Mouse (Mus musculus) ES-Bruce4 (cell line): ENCODE measurements around the gene Gm21954. TPM values are rescaled to one million over a fixed set of nuclear protein-coding genes. Genes with fewer than 3 reads are reported as not detected.

Source experiments
- H3K27ac ChIP-seq: 2 replicates; pipeline ENCODE4 v1.5.1; 2012; ENCODE audit warnings: low read length, inconsistent platforms; ENCODE audit not compliant: insufficient read depth
- H3K27me3 ChIP-seq: 2 replicates; pipeline ENCODE4 v1.6.1; 2012; ENCODE audit warnings: mild to moderate bottlenecking, low read length, inconsistent platforms; ENCODE audit not compliant: control insufficient read depth, poor library complexity, insufficient read depth, severe bottlenecking
- H3K36me3 ChIP-seq: 2 replicates; pipeline ENCODE4 v1.6.1; 2012; ENCODE audit warnings: inconsistent platforms, mild to moderate bottlenecking, low read length, moderate library complexity; ENCODE audit not compliant: control insufficient read depth, poor library complexity, insufficient read depth, severe bottlenecking
- H3K4me1 ChIP-seq: one replicate; pipeline ENCODE4 v1.8.1; 2011; ENCODE audit warnings: low read length; ENCODE audit not compliant: control insufficient read depth, insufficient read depth
- H3K4me3 ChIP-seq: 2 replicates; pipeline ENCODE4 v1.5.1; 2011; ENCODE audit warnings: low read depth, mild to moderate bottlenecking, low read length
- H3K9ac ChIP-seq: 2 replicates; pipeline ENCODE4 v1.6.1; 2012; ENCODE audit warnings: low read depth, mild to moderate bottlenecking, inconsistent platforms; ENCODE audit not compliant: poor library complexity, severe bottlenecking
- H3K9me3 ChIP-seq: replicated peaks from 2 replicates; pipeline ENCODE4 v1.6.1; 2012; ENCODE audit warnings: mild to moderate bottlenecking, low read length, inconsistent platforms; ENCODE audit not compliant: control insufficient read depth, poor library complexity, insufficient read depth, severe bottlenecking
- CTCF ChIP-seq: IDR thresholded peaks from one replicate; pipeline ENCODE4 v1.8.1; 2011; ENCODE audit warnings: low read depth, low read length
- EP300 ChIP-seq: IDR thresholded peaks from 2 replicates; pipeline ENCODE4 v1.6.1; 2011; ENCODE audit warnings: low read depth, low read length; ENCODE audit not compliant: insufficient read depth
- POLR2A ChIP-seq: IDR thresholded peaks from one replicate; pipeline ENCODE4 v1.8.1; 2011; ENCODE audit warnings: low read length; ENCODE audit not compliant: insufficient read depth
- polyA plus RNA-seq: library from polyadenylated mRNA; stranded (reverse); fragments of >200 nt; gene quantifications from 2 replicates; pipeline ENCODE4 v1.2.4, GENCODE M21; 2011; ENCODE audit warnings: low read depth; ENCODE audit not compliant: missing spikeins, insufficient read depth, insufficient read length

The Gm21954 gene
- polyA plus RNA-seq, 1 experiment, result not detected

DNA sequence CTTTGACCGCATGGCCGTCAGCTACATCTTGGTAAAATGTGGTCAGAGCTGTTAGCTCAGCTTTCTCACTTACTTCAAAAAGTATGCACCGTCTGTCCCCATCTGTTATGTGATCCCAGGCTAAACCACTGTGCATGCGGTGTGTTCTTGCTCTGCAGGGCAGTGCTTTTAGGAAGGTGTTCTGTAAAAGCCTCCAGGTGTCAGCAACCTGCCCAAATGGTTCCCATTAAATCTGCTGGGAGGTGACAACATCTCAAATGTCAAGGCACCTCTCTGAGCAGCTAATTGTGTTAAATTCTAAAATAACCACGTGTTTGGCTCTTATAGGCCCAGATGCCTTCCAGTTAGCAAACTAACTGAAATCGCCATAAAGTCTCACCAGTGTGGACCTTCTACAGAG, 1.1 kb upstream of the Gm21954 start:
- no peak overlapping the region for H3K9ac ChIP-seq
- no peaks in the 10 kb centered on the region for H3K9me3 ChIP-seq
- no peak for TF ChIP-seq CTCF
- TF ChIP-seq POLR2A, result no peak
- TF ChIP-seq EP300, result no peak
- no peaks in the 10 kb centered on the region for H3K36me3 ChIP-seq
- no peaks in the 10 kb centered on the region; the same call in 1 of the 2 replicates for H3K27me3 ChIP-seq
- H3K4me1 ChIP-seq, result peaks cover 1% of the 10 kb centered on the region
- no peak overlapping the region for H3K27ac ChIP-seq
- no peak overlapping the region for H3K4me3 ChIP-seq

- H3K9me3 ChIP-seq, result no peaks in the 10 kb centered on the region
- no peak overlapping the region for H3K4me3 ChIP-seq
- H3K36me3 ChIP-seq, result no peaks in the 10 kb centered on the region
- no peak overlapping the region for H3K27ac ChIP-seq
- H3K27me3 ChIP-seq, result no peaks in the 10 kb centered on the region; the same call in 1 of the 2 replicates
- no peak for TF ChIP-seq CTCF
- no peak for TF ChIP-seq EP300
- TF ChIP-seq POLR2A, result no peak
- H3K4me1 ChIP-seq, result no peaks in the 10 kb centered on the region
- no peak overlapping the region for H3K9ac ChIP-seq
These were observed 5.7 kb downstream of the Gm21954 start for GRCm38 (mm10) chr3:55466348-55466747.

DNA sequence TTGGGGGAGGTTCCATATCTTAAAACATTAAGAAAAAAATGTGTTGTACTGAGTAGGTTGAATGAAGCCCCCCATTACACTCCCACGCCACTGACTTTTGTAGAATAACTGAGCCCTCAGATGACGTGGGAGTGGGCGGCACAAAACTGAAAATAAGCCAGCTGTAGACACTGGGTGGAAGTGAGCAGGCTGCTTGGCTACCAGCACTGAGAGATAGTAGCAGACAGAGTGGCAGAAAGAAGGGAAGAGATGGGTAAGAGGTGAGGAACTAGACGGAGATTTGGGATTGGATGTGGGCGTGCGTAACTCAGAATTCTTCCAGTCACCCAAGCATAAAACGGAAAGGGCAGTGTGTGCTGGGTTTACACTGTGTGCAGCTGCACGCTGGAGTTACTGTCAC, 6.2 kb downstream of the Gm21954 start:
- no peak overlapping the region for H3K9ac ChIP-seq
- no peak overlapping the region for H3K4me3 ChIP-seq
- no peaks in the 10 kb centered on the region for H3K36me3 ChIP-seq
- H3K4me1 ChIP-seq, result no peaks in the 10 kb centered on the region
- no peaks in the 10 kb centered on the region for H3K9me3 ChIP-seq
- no peak overlapping the region for H3K27ac ChIP-seq
- TF ChIP-seq EP300 (no peak), POLR2A (no peak), CTCF (no peak)
- H3K27me3 ChIP-seq, result no peaks in the 10 kb centered on the region

DNA sequence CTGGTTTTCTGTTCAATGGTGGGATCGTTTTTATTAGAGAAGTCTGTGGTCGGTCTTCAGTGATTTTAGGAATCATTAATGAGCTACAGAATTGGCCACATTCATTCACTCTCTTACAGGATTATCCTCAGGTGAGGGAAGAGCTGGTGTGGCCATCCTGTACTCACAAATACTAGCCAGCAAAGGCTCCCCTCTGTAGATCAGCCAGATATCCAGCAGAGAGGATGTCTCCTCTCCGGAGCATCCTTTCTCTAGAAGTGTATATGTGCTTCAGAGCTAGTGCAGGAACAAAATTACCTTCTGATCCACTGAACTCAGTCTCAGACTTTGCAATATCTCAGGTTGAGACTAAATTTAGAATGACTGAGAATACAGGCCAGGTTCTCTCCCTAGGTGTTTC, 7.8 kb downstream of the Gm21954 start:
- H3K27ac ChIP-seq, result no peak overlapping the region
- H3K9ac ChIP-seq, result no peak overlapping the region
- H3K36me3 ChIP-seq, result no peaks in the 10 kb centered on the region
- no peaks in the 10 kb centered on the region for H3K9me3 ChIP-seq
- H3K27me3 ChIP-seq, result no peaks in the 10 kb centered on the region
- no peaks in the 10 kb centered on the region for H3K4me1 ChIP-seq
- TF ChIP-seq EP300 (no peak), CTCF (no peak), POLR2A (no peak)
- H3K4me3 ChIP-seq, result no peak overlapping the region

- no peak overlapping the region for H3K9ac ChIP-seq
- no peaks in the 10 kb centered on the region for H3K9me3 ChIP-seq
- no peaks in the 10 kb centered on the region for H3K27me3 ChIP-seq
- no peaks in the 10 kb centered on the region for H3K4me1 ChIP-seq
- no peak overlapping the region for H3K4me3 ChIP-seq
- H3K36me3 ChIP-seq, result no peaks in the 10 kb centered on the region
- TF ChIP-seq CTCF (no peak), EP300 (no peak), POLR2A (no peak)
- H3K27ac ChIP-seq, result no peak overlapping the region
These were observed 8.9 kb downstream of the Gm21954 start for GRCm38 (mm10) chr3:55462904-55463668.

- no peaks in the 10 kb centered on the region for H3K9me3 ChIP-seq
- TF ChIP-seq CTCF, result no peak
- no peak for TF ChIP-seq POLR2A
- TF ChIP-seq EP300, result no peak
- no peaks in the 10 kb centered on the region for H3K27me3 ChIP-seq
- no peaks in the 10 kb centered on the region for H3K4me1 ChIP-seq
- H3K27ac ChIP-seq, result no peak overlapping the region
- no peaks in the 10 kb centered on the region for H3K36me3 ChIP-seq
- no peak overlapping the region for H3K4me3 ChIP-seq
- H3K9ac ChIP-seq, result no peak overlapping the region
These were observed 10.0 kb downstream of the Gm21954 start for GRCm38 (mm10) chr3:55461685-55462655.
